Mouse (Mus musculus): Measurements from ENCODE around the gene Noa1.
A peak's percentile ranks its signal among the peaks of the same experiment; 100 is the strongest.

Noa1 gene

DNA sequence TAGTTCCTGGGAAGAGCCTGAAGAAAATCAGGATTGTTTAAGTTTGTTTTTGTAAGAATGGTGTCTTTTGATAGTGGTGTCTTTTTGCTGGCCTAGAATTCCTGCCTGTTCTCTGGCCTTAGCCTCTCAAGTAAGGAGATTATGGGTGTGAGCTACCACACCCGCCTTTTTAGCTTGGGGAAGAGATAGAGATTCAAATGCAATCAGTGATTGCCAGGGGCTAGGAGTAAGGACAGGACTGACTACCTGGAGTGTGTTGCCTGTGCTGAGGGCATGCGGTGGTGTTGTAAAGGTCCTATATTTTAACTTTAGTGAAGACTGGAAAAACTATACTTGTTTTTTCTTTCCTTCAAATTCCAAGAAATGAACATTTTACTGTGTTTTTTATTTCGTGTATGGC, 55.5 kb downstream of the Noa1 start:
- no peak for DNase-seq (ENCODE audit: low read depth in 2 of 2, low spot score in 2 of 2)

DNA sequence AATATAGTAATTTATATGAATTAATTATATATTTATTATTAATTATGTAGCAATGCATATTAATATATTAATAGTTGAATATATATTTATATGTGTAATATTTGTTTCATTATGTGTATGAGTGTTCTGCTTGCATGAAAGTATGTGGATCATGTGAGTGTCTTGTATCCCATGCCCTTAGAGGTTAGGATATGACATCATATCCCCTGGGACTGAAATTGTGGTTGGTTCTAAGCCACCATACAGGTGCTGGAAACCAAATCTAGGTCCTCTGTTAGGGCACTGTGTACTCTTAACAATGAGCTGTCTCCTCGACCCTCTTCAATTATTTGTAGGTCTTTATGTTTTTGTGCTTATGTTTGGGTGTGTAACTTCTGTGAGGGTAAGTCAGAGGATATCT, 56.7 kb downstream of the Noa1 start:
- no peak for DNase-seq (ENCODE audit: low read depth in 2 of 2, low spot score in 2 of 2)

DNA sequence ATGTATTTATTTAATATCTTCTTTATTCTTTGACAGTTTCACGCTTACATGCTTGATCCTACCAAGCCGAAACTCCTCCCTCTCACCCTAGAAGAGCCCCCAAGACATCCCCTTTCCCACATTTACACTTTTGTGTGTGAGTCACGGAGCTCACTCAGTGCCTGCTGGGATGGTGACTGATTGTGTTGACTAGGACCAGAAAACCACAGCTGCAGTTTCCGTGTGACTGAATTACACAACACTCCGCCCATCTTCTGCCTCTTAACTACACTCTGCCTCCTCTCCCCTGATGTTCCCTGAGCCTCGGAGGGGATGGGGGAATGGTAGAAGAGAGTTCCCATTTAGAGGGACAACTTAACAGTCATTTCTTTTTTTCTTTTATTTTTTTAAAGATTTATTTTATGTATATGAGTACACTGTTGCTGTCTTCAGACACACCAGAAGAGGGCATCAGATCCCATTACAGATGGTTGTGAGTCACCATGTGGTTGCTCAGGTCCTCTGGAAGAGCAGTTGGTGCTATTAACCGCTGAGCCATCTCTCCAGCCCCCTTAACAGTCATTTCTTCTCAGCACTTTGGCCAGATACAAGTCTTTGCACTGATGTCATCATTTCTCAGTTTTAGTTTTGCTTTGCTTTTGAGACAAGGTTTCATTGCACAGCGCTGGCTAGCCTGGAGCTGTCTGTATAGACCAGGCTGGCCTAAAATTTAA, 57.6 kb downstream of the Noa1 start:
- DNase-seq (ENCODE audit: low read depth in 2 of 2, low spot score in 2 of 2): no peak

- no peak for DNase-seq (ENCODE audit: low read depth in 2 of 2, low spot score in 2 of 2)
These were observed 58.2 kb downstream of the Noa1 start for GRCm38 (mm10) chr5:77251656-77252055.

- no peak for DNase-seq (ENCODE audit: low read depth in 2 of 2, low spot score in 2 of 2)
These were observed 59.8 kb downstream of the Noa1 start for GRCm38 (mm10) chr5:77250083-77250482.

DNA sequence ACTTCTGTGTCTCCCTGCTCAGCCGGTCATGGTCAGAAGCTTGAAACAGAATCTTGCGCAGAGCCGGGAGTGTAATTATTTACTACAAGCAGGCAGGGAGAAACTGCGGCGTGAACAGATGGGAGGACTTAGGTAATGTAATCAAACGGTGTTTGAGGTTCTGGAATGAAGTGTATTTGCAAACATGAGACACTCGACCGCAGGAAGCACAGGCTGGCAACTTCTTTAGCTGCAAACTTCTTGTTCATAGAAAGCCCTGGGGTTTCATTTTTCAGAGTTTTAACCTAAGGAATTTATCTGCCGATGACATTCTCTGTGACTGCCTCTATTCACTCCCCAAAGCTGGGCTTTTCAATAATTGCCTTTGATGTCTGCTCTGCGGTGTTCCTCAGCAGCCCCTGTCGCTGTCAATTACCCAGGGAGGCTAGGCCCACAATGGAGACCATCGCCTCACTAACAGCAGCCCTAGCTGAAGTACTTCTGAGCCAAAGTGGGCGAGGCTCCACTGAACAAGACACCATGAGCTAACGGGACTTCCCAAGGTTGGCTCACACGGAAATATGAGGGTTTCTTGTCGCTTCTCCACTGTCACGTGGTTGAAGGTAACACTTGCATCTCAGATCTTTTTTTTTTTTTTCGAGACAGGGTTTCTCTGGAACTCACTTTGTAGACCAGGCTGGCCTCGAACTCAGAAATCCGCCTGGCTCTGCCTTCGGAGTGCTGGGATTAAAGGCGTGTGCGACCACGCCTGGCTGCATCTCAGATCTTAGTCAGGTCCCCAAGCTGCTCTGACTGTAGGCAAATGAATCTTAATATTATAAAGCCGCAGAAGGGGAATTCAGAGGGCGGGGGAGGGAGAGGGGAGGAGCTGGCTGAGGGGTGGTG, 63.9 kb downstream of the Noa1 start:
- peak; percentile 9 to 32 for DNase-seq (ENCODE audit: low read depth in 2 of 2, low spot score in 2 of 2)

- DNase-seq (ENCODE audit: low read depth in 2 of 2, low spot score in 2 of 2): no peak
These were observed 64.5 kb downstream of the Noa1 start for GRCm38 (mm10) chr5:77245463-77245786.

GRCm38 (mm10) chr5:77244331-77244987, 65.4 kb downstream of the Noa1 start:
- DNase-seq (ENCODE audit: low read depth in 2 of 2, low spot score in 2 of 2): no peak
